Comparison of ENCODE assay signal across 17 mouse cellular contexts in the genomic region with DNA sequence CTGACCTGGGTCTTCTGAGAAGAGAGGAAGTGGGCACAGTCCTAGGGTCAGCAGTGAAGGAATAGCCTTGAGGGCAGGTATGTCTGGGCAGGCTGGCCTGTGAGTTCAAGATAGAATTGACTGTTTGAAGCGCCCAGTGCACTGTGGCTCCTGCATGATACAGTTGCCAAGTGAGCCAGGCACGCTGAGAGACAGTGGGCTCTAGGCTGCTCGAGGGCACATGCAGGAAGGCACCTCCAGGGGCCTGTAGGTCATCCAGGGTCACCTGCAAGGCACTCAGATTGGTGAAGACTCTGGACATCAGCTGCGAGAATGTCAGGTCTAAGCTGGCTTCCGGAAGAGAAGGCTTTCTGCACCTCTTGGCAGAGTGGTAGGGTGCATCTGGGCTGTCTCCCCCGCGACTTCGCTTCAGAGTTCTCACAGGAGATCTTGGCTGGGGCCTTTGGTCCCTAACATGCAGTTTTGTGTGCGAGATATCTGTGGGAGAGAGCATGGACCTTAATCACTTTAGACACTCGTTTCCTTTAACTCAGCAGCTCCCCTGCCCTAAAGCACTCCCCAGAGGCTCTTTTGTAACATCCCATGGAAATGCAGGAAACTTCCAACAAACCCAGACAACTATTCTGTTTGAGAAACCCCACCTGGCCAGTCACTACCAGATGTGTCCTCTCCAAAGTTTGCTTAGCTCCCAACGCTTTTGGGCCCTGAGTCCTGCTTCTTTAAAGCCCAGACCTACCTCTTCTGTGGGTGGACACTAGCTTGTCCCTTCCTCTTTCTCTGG. TPM values are rescaled to one million over a fixed set of nuclear protein-coding genes. Genes with fewer than 3 reads are reported as not detected.
DNase-seq lines count a peak whose midpoint lies in the region; ATAC-seq lines count a peak whose summit lies in the region.
"Had no signal": no experiment of that assay in that cellular context is flagged by ENCODE, and none has a peak within 500 bp of the region (broad histone marks: within the 10 kb centered on the region; RNA-seq: fewer than 3 reads in every experiment).

No protein-coding gene starts in this region.

- 0 out of 2 replicates have a peak, but pooled peaks cover 6% of the 10 kb centered on the region for H3K27me3 ChIP-seq in hindbrain, embryonic 10.5 days (ENCODE audit: insufficient read depth, poor library complexity, severe bottlenecking)
- H3K27me3 ChIP-seq in hindbrain, embryonic 13.5 days, result 0 out of 2 replicates have a peak, but pooled peaks cover 3% of the 10 kb centered on the region
- H3K27me3 ChIP-seq in intestine, embryonic 15.5 days (replicated peaks), result no peaks in the 10 kb centered on the region
- H3K27me3 ChIP-seq: heart, embryonic 15.5 days; neural tube, embryonic 15.5 days; Patski had no signal

- no peak overlapping the region for H3K4me2 ChIP-seq in hindbrain, embryonic 13.5 days
- H3K4me2 ChIP-seq in intestine, embryonic 15.5 days (replicated peaks), result no peak overlapping the region
- H3K4me2 ChIP-seq: heart, embryonic 15.5 days; liver, embryonic 11.5 days; neural tube, embryonic 15.5 days had no signal

- ATAC-seq in hindbrain, embryonic 13.5 days (ENCODE audit: low FRiP score), result no peak
- peak; percentile 68 for ATAC-seq in intestine, embryonic 15.5 days
- ATAC-seq: hindbrain, postnatal 0 days; Patski had no signal

- no peak for DNase-seq in hindbrain, embryonic 10.5 days (ENCODE audit: low spot score)
- peak; percentile 18 for DNase-seq in kidney, adult 18-20 months
- peak; percentile 63 to 71 for DNase-seq in kidney, postnatal 4 days
- no peak for DNase-seq in Muller cell, postnatal 12 days (ENCODE audit: inconsistent ontology term)
- DNase-seq in right cerebral cortex, adult 18-20 months, result no peak
- DNase-seq: adrenal gland, adult 2 months; spleen, adult 18-20 months had no signal

- H3K27ac ChIP-seq in hindbrain, embryonic 10.5 days, result 0 out of 2 replicates have a peak overlapping the region, but pooled peaks have one; percentile 19
- H3K27ac ChIP-seq in hindbrain, embryonic 13.5 days, result no peak overlapping the region
- peak overlapping the region; percentile 36; the same call in 1 of the 2 replicates for H3K27ac ChIP-seq in intestine, embryonic 15.5 days
- H3K27ac ChIP-seq: heart, embryonic 15.5 days; hindbrain, postnatal 0 days; macrophage; neural tube, embryonic 15.5 days had no signal

- no peaks in the 10 kb centered on the region for H3K9me3 ChIP-seq in hindbrain, embryonic 10.5 days
- no peaks in the 10 kb centered on the region for H3K9me3 ChIP-seq in hindbrain, embryonic 13.5 days
- H3K9me3 ChIP-seq in intestine, embryonic 15.5 days, result no peaks in the 10 kb centered on the region
- H3K9me3 ChIP-seq: heart, embryonic 15.5 days; neural tube, embryonic 15.5 days had no signal

- no peak overlapping the region for H3K9ac ChIP-seq in hindbrain, embryonic 13.5 days
- no peak overlapping the region for H3K9ac ChIP-seq in intestine, embryonic 15.5 days
- H3K9ac ChIP-seq: heart, embryonic 15.5 days; neural tube, embryonic 15.5 days had no signal

- H3K36me3 ChIP-seq in hindbrain, embryonic 10.5 days, result no peaks in the 10 kb centered on the region
- no peaks in the 10 kb centered on the region for H3K36me3 ChIP-seq in hindbrain, embryonic 13.5 days
- H3K36me3 ChIP-seq in intestine, embryonic 15.5 days, result no peaks in the 10 kb centered on the region
- H3K36me3 ChIP-seq: heart, embryonic 15.5 days; neural tube, embryonic 15.5 days had no signal

- no peaks in the 10 kb centered on the region for H3K4me1 ChIP-seq in hindbrain, embryonic 10.5 days (replicated peaks)
- H3K4me1 ChIP-seq in hindbrain, embryonic 13.5 days (replicated peaks), result no peaks in the 10 kb centered on the region
- H3K4me1 ChIP-seq in intestine, embryonic 15.5 days (replicated peaks), result 0 out of 2 replicates have a peak, but pooled peaks cover 3% of the 10 kb centered on the region
- H3K4me1 ChIP-seq: heart, embryonic 15.5 days; neural tube, embryonic 15.5 days had no signal

- no peak overlapping the region for H3K4me3 ChIP-seq in hindbrain, embryonic 10.5 days
- no peak overlapping the region for H3K4me3 ChIP-seq in hindbrain, embryonic 13.5 days
- H3K4me3 ChIP-seq in intestine, embryonic 15.5 days (replicated peaks), result no peak overlapping the region
- H3K4me3 ChIP-seq: heart, embryonic 15.5 days; neural tube, embryonic 15.5 days had no signal

- WGBS in hindbrain, embryonic 10.5 days, result 82% methylated on average over 11 of the region's 11 CpGs
- 89% methylated on average over 11 of the region's 11 CpGs for WGBS in hindbrain, embryonic 13.5 days
- WGBS in intestine, embryonic 15.5 days, result 56% methylated on average over 11 of the region's 11 CpGs

RNA-seq across cellular contexts. Expression of a gene that starts 1.1 kb away (rescaled TPM):
- 0.19 TPM in 1 of 2 replicates, not detected in the other for polyA plus RNA-seq in hindbrain, embryonic 10.5 days (2016; fragmentation: Nextera tagmentation; extraction: Ambion mirVana)
- 0.16 TPM in 1 of 2 replicates, not detected in the other for polyA plus RNA-seq in hindbrain, embryonic 13.5 days (2015; fragmentation: Nextera tagmentation; extraction: Ambion mirVana)
- 0.48 and 0.49 TPM in 2 replicates for polyA plus RNA-seq in intestine, embryonic 15.5 days (2015; fragmentation: Nextera tagmentation; extraction: Ambion mirVana)
- polyA plus RNA-seq: adrenal gland, adult 2 months; cortical plate, adult 2 months; heart, embryonic 15.5 days; hindbrain, postnatal 0 days; liver, embryonic 11.5 days; macrophage; midbrain, postnatal 0 days; neural tube, embryonic 15.5 days; Patski had no signal

Comparison
In these comparisons a context has a peak if more than half of its experiments do, and no peak if none do; other contexts are left out.
1. DNase-seq: peak in kidney, adult 18-20 months (single experiment) and kidney, postnatal 4 days (2 of 2); none in hindbrain, embryonic 10.5 days (single experiment), Muller cell, postnatal 12 days (single experiment) and right cerebral cortex, adult 18-20 months (single experiment).